Mouse (Mus musculus): ENCODE results near the gene Mup7. TPM values are rescaled to one million over a fixed set of nuclear protein-coding genes. Genes with fewer than 3 reads are reported as not detected.
"Not testable (repeated sequence)": the region's sequence is repeated elsewhere in the genome, so short reads cannot be mapped to it uniquely, and the experiment has no call there.

The Mup7 gene
- not detected in 2 replicates for polyA plus RNA-seq (2015; fragmentation: Nextera tagmentation; extraction: Ambion mirVana)

DNA sequence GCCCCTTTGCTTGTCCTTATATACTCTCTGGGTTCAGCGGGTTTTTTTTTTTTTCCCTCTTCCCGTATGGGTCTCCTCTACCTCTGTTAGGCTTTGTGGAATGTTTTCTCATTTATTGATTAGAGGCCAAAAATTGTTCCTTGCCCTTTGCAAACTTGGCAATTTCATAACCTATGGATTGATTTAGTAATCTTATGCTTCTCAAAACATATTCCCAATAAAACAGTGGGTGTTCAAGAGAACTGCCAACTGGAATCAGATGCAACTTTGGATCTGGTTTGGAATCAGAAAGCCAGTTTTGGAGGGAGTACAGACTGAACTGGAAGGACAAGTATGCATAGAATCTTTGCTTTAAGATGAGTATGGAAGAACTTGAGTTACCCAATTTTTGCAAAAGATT lies at the start of gene Mup7:
Gene Mup7 (minus strand): TSS at position 101 of the 400 bp plus-strand sequence.
- H3K27ac ChIP-seq (replicated peaks), result not testable (repeated sequence)
- 67% methylated on average over 2 of the region's 2 CpGs for WGBS

DNA sequence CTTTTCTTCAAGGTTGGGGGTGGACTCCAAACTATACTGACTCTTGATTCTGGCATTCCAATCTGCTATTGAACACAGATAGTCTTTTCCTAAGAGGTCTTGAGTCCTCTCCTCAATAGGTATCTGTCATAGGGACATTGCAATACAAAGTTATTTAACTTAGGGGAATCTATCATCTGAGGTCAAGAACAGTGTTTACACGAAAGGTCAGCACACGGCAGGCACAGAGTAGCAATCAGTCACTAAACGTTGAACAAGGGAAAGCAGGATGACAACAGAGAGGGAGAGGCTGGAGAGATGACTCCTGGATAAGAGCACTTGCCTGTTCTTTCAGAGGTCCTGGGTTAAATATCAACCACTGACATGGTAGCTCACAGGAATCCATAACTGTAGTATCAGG lies 9.6 kb upstream of the Mup7 start:
- H3K4me1 ChIP-seq; H3K4me2 ChIP-seq; H3K27ac ChIP-seq (replicated peaks); H3K4me3 ChIP-seq; ATAC-seq (ENCODE audit: extremely low read depth, insufficient number of reproducible peaks, low FRiP score, low TSS enrichment); H3K27me3 ChIP-seq (replicated peaks); H3K36me3 ChIP-seq; H3K9ac ChIP-seq; H3K9me3 ChIP-seq: not testable (repeated sequence)
- WGBS, result 51% methylated on average over 3 of the region's 3 CpGs

More for the DNA sequence above, at the start of gene Mup7:
- not testable (repeated sequence) for H3K9me3 ChIP-seq; H3K27me3 ChIP-seq (replicated peaks); H3K4me2 ChIP-seq; ATAC-seq (ENCODE audit: extremely low read depth, insufficient number of reproducible peaks, low FRiP score, low TSS enrichment); H3K4me1 ChIP-seq; H3K9ac ChIP-seq; H3K36me3 ChIP-seq; H3K4me3 ChIP-seq

DNA sequence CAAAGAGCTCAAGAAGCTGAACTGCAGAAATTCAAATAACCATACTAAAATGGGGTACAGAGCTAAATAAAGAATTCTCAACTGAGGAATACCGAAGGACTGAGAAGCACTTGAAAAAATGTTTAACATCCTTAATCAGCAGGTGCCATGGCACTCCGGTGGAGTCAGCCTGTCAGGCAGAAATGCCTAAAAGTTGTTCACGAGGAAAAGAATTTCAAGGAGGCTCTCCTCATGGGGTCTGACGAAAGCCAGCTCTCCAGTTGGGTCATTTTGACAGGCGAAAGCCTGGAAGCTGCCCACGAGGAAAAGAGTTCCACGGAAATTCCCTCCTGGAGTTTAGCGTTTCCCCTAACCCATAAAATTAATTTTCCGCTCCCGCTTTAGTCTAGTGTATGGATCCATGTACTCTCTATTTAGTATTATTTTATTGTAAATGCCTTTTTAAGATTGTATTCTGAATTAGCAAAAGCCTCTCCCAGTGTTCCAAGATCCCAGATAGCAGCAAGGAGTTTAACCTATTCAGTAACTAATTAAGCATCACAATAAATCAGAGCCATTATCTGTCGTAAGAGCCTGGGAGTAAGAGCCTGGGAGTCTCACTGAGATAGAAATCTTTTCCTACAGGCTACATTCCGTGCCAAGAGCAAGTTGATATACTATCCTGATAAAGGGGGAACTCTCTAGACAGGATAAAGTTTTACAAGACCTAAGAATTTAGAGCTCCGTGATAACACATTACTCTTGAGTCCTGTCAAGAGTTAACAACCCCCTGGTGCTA lies 40.8 kb downstream of the Mup7 start:
- H3K4me1 ChIP-seq; ATAC-seq (ENCODE audit: extremely low read depth, insufficient number of reproducible peaks, low FRiP score, low TSS enrichment); H3K4me2 ChIP-seq; H3K9ac ChIP-seq; H3K9me3 ChIP-seq; H3K27ac ChIP-seq (replicated peaks); H3K4me3 ChIP-seq; H3K27me3 ChIP-seq (replicated peaks); H3K36me3 ChIP-seq: not testable (repeated sequence)
- WGBS, result 60% methylated on average over 13 of the region's 13 CpGs

DNA sequence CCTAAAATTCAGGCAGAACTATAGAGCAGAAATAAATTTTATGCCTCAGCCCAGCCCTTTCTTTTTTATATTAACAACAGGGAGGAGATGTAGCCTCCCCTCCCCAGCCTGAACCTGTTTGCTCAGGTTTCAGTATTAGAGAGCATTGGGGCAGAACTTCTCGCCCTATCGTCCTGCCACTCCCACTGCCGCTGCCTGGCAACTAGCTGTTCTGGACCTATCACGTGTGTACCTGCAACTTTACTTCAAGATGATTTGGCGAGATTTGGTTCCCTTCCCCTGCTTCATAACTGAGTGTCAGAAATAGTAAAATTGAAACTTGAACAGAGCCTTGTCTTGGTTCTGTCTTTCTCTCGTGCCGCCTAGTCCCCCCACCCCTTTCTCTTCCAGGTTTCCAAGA lies 50.1 kb downstream of the Mup7 start:
- H3K4me1 ChIP-seq; H3K27me3 ChIP-seq (replicated peaks); H3K9me3 ChIP-seq; H3K27ac ChIP-seq (replicated peaks); H3K36me3 ChIP-seq; H3K9ac ChIP-seq; H3K4me2 ChIP-seq; H3K4me3 ChIP-seq; ATAC-seq (ENCODE audit: extremely low read depth, insufficient number of reproducible peaks, low FRiP score, low TSS enrichment): not testable (repeated sequence)
- WGBS, result 91% methylated on average over 7 of the region's 7 CpGs

Other genes starting within 250 kb of the Mup7 start
- 0.15 and 0.74 TPM in 2 replicates for gene Slc46a2, start 155.4 kb downstream of the Mup7 start, polyA plus RNA-seq (2015; fragmentation: Nextera tagmentation; extraction: Ambion mirVana)
- gene Mup4, start 109.8 kb downstream of the Mup7 start, polyA plus RNA-seq (2015; fragmentation: Nextera tagmentation; extraction: Ambion mirVana), result not detected in 2 replicates
- gene Mup6, start 106.2 kb downstream of the Mup7 start, polyA plus RNA-seq (2015; fragmentation: Nextera tagmentation; extraction: Ambion mirVana), result not detected in 2 replicates
- not detected in 2 replicates for gene Mup2, start 83.8 kb upstream of the Mup7 start, polyA plus RNA-seq (2015; fragmentation: Nextera tagmentation; extraction: Ambion mirVana)
- gene Mup8, start 152.1 kb upstream of the Mup7 start, polyA plus RNA-seq (2015; fragmentation: Nextera tagmentation; extraction: Ambion mirVana), result not detected in 2 replicates